Mouse (Mus musculus): ENCODE results near the gene Ankrd49. TPM values are rescaled to one million over a fixed set of nuclear protein-coding genes. Genes with fewer than 3 reads are reported as not detected.

Gene Ankrd49
- polyA plus RNA-seq (2014; fragmentation: Nextera tagmentation; extraction: Ambion mirVana), result 22.4 and 23.2 TPM in 2 replicates

DNA sequence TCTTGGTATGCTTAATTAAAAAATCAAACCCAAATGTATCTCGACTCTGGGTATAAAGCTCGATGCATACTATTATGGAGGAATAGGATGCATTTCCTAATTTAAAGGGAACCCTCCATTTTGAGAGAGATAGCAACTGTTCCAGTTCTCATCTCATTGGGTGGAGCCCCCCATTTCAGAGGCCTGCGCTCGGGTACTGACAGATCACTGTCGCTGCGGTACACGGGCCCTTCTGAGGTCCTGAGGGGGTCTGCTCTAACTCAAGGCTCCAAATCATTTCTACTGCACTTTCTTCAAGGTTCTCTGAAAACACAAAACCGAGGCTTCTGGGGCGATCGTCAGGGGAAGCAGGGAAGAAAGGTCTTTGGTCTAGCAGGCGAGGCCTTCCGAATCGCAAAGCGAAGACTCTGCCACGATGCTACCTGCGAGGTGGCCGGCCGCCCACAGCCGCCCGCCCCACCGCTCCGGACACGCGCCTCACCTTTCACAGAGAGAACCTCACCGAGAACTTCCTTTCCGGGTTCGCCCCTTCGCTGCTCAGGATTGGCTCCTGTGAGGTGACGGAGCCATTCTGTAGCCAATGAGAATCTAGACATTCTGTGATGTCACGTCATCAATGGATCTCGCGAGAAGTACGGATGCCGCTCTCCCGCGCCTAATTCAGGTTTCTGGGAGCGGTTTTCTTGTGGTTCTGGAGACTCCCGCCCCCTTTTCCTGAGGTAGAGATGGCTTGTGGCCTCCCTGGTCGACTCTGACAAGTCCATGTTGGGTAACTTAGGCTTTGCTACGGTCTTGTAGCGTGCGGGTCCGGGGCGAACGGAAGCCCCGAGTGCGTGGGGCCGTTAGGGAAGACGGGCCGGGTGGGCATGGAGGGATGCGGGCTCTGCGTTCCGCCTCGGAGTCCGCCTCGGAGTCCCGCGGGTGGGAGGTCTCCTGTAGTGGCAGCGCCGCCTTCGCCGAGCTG lies at the start of gene Ankrd49, which contains the start of gene Mre11a:
Gene Ankrd49, minus strand, starts transcription at position 818 of the 964 bp plus-strand sequence.
Gene Mre11a, plus strand, starts transcription at position 616 of the 964 bp plus-strand sequence.
- Histone ChIP-seq H3K27me3 (ENCODE audit: control insufficient read depth, insufficient read depth, low read length) (no peaks in the 10 kb centered on the region), H3K9ac (ENCODE audit: low read length) (peak within 1 kb of the TSS; percentile 89), H3K4me2 (ENCODE audit: low read length) (peak within 1 kb of the TSS; percentile 75), H3K4me3 (ENCODE audit: control insufficient read depth in 1 of 2, insufficient read depth in 1 of 2, low read depth in 1 of 2, low read length in 2 of 2) (peak within 1 kb of the TSS; percentile 66 to 74), H3K4me1 (ENCODE audit: control insufficient read depth in 2 of 2, insufficient read depth in 2 of 2, low read length in 2 of 2) (peaks cover 0 to 9% of the 10 kb centered on the region in 2 experiments; a peak in 1 of 4 replicates), H3K9me3 (ENCODE audit: control insufficient read depth, low read length) (no peaks in the 10 kb centered on the region), H3K36me3 (ENCODE audit: control insufficient read depth, insufficient read depth, low read length) (peaks cover 52% of the 10 kb centered on the region), H3K27ac (replicated peaks in 1 of 2; ENCODE audit: control insufficient read depth in 1 of 2, insufficient read depth in 1 of 2, low read depth in 2 of 2, low read length in 2 of 2) (peak within 1 kb of the TSS; percentile 91 to 94)
- peak; percentile 99 for ATAC-seq (ENCODE audit: insufficient number of reproducible peaks, insufficient read depth, low FRiP score, low read depth)
- WGBS, result under 1% methylated on average over 62 of the region's 62 CpGs

DNA sequence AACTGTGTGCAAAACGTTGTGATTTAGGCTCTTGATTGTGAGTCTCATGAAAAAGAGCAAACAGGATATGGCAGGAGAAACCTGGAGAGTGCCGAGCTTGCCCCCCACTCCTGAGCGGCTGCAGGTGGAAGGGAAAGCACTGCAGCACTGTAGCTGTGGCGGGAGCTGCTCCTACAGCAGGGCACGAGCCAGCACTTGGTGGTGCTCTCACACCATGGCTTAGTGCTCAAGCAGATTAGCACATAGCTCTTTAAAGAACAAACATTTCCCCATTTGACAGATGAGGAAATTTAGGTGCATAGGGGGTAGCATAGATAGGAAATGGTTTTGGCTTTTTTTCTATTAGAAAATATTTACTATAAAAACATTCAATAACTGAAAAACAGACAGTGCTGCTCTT lies 47.4 kb upstream of the Ankrd49 start:
- H3K27me3 ChIP-seq (ENCODE audit: control insufficient read depth, insufficient read depth, low read length), result no peaks in the 10 kb centered on the region
- H3K4me3 ChIP-seq (ENCODE audit: control insufficient read depth in 1 of 2, insufficient read depth in 1 of 2, low read depth in 1 of 2, low read length in 2 of 2), result no peak overlapping the region
- no peak overlapping the region for H3K27ac ChIP-seq (replicated peaks in 1 of 2; ENCODE audit: control insufficient read depth in 1 of 2, insufficient read depth in 1 of 2, low read depth in 2 of 2, low read length in 2 of 2)
- no peak overlapping the region for H3K4me2 ChIP-seq (ENCODE audit: low read length)
- no peak overlapping the region for H3K9ac ChIP-seq (ENCODE audit: low read length)
- 78% methylated on average over 5 of the region's 5 CpGs for WGBS
- H3K4me1 ChIP-seq (ENCODE audit: control insufficient read depth in 2 of 2, insufficient read depth in 2 of 2, low read length in 2 of 2), result no peaks in the 10 kb centered on the region
- H3K9me3 ChIP-seq (ENCODE audit: control insufficient read depth, low read length), result no peaks in the 10 kb centered on the region
- peaks cover 60% of the 10 kb centered on the region for H3K36me3 ChIP-seq (ENCODE audit: control insufficient read depth, insufficient read depth, low read length)
- ATAC-seq (ENCODE audit: insufficient number of reproducible peaks, insufficient read depth, low FRiP score, low read depth), result no peak

DNA sequence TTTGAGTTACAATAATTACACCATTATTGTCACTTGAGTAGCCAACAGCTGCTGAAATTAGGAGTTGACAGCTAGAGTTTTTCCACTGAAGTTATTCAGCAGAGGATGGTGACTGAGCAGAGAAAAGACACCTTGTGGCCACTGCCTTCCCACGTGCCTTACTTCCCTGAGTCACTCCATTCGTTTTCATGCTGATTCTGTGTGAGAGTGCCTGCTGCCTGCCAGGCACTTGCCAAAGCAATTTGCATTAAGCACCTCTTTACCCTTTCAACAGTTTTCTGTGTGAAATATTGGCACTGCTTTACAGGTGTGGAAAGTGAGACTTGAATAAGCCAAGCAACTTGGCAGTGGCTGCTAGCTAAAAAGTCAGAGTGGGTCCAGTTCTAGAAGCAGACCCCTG lies 43.2 kb upstream of the Ankrd49 start:
- ATAC-seq (ENCODE audit: insufficient number of reproducible peaks, insufficient read depth, low FRiP score, low read depth), result no peak
- Histone ChIP-seq H3K36me3 (ENCODE audit: control insufficient read depth, insufficient read depth, low read length) (peaks cover 64% of the 10 kb centered on the region), H3K4me2 (ENCODE audit: low read length) (no peak overlapping the region), H3K9ac (ENCODE audit: low read length) (no peak overlapping the region), H3K4me3 (ENCODE audit: control insufficient read depth in 1 of 2, insufficient read depth in 1 of 2, low read depth in 1 of 2, low read length in 2 of 2) (no peak overlapping the region), H3K9me3 (ENCODE audit: control insufficient read depth, low read length) (no peaks in the 10 kb centered on the region), H3K27me3 (ENCODE audit: control insufficient read depth, insufficient read depth, low read length) (no peaks in the 10 kb centered on the region), H3K27ac (replicated peaks in 1 of 2; ENCODE audit: control insufficient read depth in 1 of 2, insufficient read depth in 1 of 2, low read depth in 2 of 2, low read length in 2 of 2) (no peak overlapping the region), H3K4me1 (ENCODE audit: control insufficient read depth in 2 of 2, insufficient read depth in 2 of 2, low read length in 2 of 2) (no peaks in the 10 kb centered on the region)
- WGBS, result 42% methylated on average over 2 of the region's 2 CpGs

- Histone ChIP-seq H3K9me3 (ENCODE audit: control insufficient read depth, low read length) (no peaks in the 10 kb centered on the region), H3K9ac (ENCODE audit: low read length) (no peak overlapping the region), H3K4me2 (ENCODE audit: low read length) (no peak overlapping the region), H3K4me3 (ENCODE audit: control insufficient read depth in 1 of 2, insufficient read depth in 1 of 2, low read depth in 1 of 2, low read length in 2 of 2) (no peak overlapping the region), H3K27me3 (ENCODE audit: control insufficient read depth, insufficient read depth, low read length) (no peaks in the 10 kb centered on the region), H3K36me3 (ENCODE audit: control insufficient read depth, insufficient read depth, low read length) (peaks cover 52% of the 10 kb centered on the region), H3K4me1 (ENCODE audit: control insufficient read depth in 2 of 2, insufficient read depth in 2 of 2, low read length in 2 of 2) (no peaks in the 10 kb centered on the region), H3K27ac (replicated peaks in 1 of 2; ENCODE audit: control insufficient read depth in 1 of 2, insufficient read depth in 1 of 2, low read depth in 2 of 2, low read length in 2 of 2) (no peak overlapping the region)
- 88% methylated on average over 5 of the region's 5 CpGs for WGBS
- ATAC-seq (ENCODE audit: insufficient number of reproducible peaks, insufficient read depth, low FRiP score, low read depth), result no peak
These were observed 40.2 kb upstream of the Ankrd49 start for GRCm38 (mm10) chr9:14824840-14825239.

DNA sequence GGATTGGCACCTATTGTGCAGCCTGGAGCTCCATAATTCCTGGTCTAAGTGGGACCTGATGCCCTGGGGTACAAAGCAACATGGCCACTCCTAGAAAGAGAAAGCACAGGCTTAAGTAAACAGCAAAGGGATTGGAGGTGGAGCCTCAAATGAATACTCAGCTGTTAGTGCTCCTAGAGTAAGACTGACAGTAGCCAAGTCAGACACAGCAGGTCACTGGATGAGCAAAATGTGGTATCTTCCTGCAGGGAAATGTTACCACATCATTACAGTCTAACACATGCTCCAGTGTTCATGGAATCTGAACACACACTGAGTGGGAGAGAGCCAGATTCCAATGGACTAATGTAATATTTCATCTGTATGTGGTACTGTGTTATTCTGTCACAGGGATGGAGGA lies 36.7 kb upstream of the Ankrd49 start:
- Histone ChIP-seq H3K9ac (ENCODE audit: low read length) (no peak overlapping the region), H3K27me3 (ENCODE audit: control insufficient read depth, insufficient read depth, low read length) (no peaks in the 10 kb centered on the region), H3K4me1 (ENCODE audit: control insufficient read depth in 2 of 2, insufficient read depth in 2 of 2, low read length in 2 of 2) (no peaks in the 10 kb centered on the region), H3K4me2 (ENCODE audit: low read length) (no peak overlapping the region), H3K4me3 (ENCODE audit: control insufficient read depth in 1 of 2, insufficient read depth in 1 of 2, low read depth in 1 of 2, low read length in 2 of 2) (no peak overlapping the region), H3K36me3 (ENCODE audit: control insufficient read depth, insufficient read depth, low read length) (peaks cover 73% of the 10 kb centered on the region), H3K9me3 (ENCODE audit: control insufficient read depth, low read length) (no peaks in the 10 kb centered on the region), H3K27ac (replicated peaks in 1 of 2; ENCODE audit: control insufficient read depth in 1 of 2, insufficient read depth in 1 of 2, low read depth in 2 of 2, low read length in 2 of 2) (no peak overlapping the region)
- no peak for ATAC-seq (ENCODE audit: insufficient number of reproducible peaks, insufficient read depth, low FRiP score, low read depth)

DNA sequence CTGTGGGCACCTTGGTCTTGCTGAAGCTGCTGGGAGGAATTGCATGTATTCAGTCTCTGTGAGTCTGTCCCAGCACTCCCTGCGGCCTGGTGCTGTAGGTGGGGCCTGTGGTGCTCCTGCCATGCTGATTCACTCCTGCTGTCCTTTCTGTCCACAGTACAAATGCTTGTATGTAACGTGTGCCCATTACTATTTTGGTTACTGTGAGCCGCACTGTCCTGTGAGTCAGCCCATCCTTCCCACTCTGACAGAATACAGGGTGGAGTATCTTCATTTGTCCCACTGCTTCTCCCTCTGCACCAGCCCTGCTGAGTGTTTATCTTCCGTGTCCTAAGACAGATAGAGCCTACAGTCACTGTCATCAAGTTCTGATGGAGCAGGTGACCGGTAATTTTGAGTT lies 25.5 kb upstream of the Ankrd49 start:
- WGBS, result 92% methylated on average over 5 of the region's 5 CpGs
- H3K9ac ChIP-seq (ENCODE audit: low read length), result no peak overlapping the region
- H3K4me2 ChIP-seq (ENCODE audit: low read length), result no peak overlapping the region
- no peak overlapping the region for H3K4me3 ChIP-seq (ENCODE audit: control insufficient read depth in 1 of 2, insufficient read depth in 1 of 2, low read depth in 1 of 2, low read length in 2 of 2)
- H3K9me3 ChIP-seq (ENCODE audit: control insufficient read depth, low read length), result no peaks in the 10 kb centered on the region
- peaks cover 71% of the 10 kb centered on the region for H3K36me3 ChIP-seq (ENCODE audit: control insufficient read depth, insufficient read depth, low read length)
- no peaks in the 10 kb centered on the region for H3K4me1 ChIP-seq (ENCODE audit: control insufficient read depth in 2 of 2, insufficient read depth in 2 of 2, low read length in 2 of 2)
- no peaks in the 10 kb centered on the region for H3K27me3 ChIP-seq (ENCODE audit: control insufficient read depth, insufficient read depth, low read length)
- H3K27ac ChIP-seq (replicated peaks in 1 of 2; ENCODE audit: control insufficient read depth in 1 of 2, insufficient read depth in 1 of 2, low read depth in 2 of 2, low read length in 2 of 2), result no peak overlapping the region
- ATAC-seq (ENCODE audit: insufficient number of reproducible peaks, insufficient read depth, low FRiP score, low read depth), result no peak

DNA sequence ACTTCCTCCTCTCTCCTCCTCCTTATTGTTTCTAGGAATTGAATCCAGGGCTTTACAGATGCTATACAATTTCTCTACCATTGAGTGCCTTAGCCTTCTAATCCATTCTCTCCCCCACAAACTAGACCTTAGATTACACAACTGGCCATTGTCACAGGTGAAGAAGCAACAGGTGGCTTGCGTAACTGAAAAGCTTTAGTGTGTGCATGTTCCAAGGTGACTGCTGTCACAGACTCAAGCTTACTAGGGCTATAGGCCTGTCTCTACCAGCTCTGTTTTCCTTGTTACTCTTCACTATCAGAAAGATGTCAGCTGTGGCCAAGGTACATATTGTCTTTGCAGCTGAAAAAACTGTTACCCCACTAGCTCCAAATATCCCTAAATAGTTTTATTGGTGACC lies 22.1 kb upstream of the Ankrd49 start:
- H3K27me3 ChIP-seq (ENCODE audit: control insufficient read depth, insufficient read depth, low read length), result no peaks in the 10 kb centered on the region
- H3K4me1 ChIP-seq (ENCODE audit: control insufficient read depth in 2 of 2, insufficient read depth in 2 of 2, low read length in 2 of 2), result no peaks in the 10 kb centered on the region
- H3K27ac ChIP-seq (replicated peaks in 1 of 2; ENCODE audit: control insufficient read depth in 1 of 2, insufficient read depth in 1 of 2, low read depth in 2 of 2, low read length in 2 of 2), result no peak overlapping the region
- no peak for ATAC-seq (ENCODE audit: insufficient number of reproducible peaks, insufficient read depth, low FRiP score, low read depth)
- H3K4me2 ChIP-seq (ENCODE audit: low read length), result no peak overlapping the region
- no peaks in the 10 kb centered on the region for H3K9me3 ChIP-seq (ENCODE audit: control insufficient read depth, low read length)
- no peak overlapping the region for H3K9ac ChIP-seq (ENCODE audit: low read length)
- peaks cover 79% of the 10 kb centered on the region for H3K36me3 ChIP-seq (ENCODE audit: control insufficient read depth, insufficient read depth, low read length)
- H3K4me3 ChIP-seq (ENCODE audit: control insufficient read depth in 1 of 2, insufficient read depth in 1 of 2, low read depth in 1 of 2, low read length in 2 of 2), result no peak overlapping the region
- 91% methylated on average over 1 of the region's 1 CpGs for WGBS

All from heart, embryonic 14.5 days (tissue).